Mouse (Mus musculus): Measurements from ENCODE around the gene Gdap2. TPM values are rescaled to one million over a fixed set of nuclear protein-coding genes. Genes with fewer than 3 reads are reported as not detected.

The Gdap2 gene
- 1 to 10 TPM; 5.8 to 5.9 TPM for total RNA-seq (2021)
- long read RNA-seq, experiment 1, transcript Gdap2-201 (14 exons, 3,008 nt): major isoform, 8 of 11 reads
- long read RNA-seq, experiment 1, partial matches to known transcripts: 0 of 11 reads
- long read RNA-seq, experiment 1, other reads (novel, unspliced or antisense): 3 of 11 reads
- long read RNA-seq, experiment 2, transcript Gdap2-201 (14 exons, 3,008 nt): major isoform, 9 of 11 reads
- long read RNA-seq, experiment 2, partial matches to known transcripts: 0 of 11 reads
- long read RNA-seq, experiment 2, other reads (novel, unspliced or antisense): 2 of 11 reads

GRCm38 (mm10) chr3:100162315-100163105 lies at the start of gene Gdap2, which contains the start of gene Wdr3:
Gdap2 (plus strand) TSS chr3:100162381.
Wdr3 (minus strand) TSS chr3:100162407.
- Histone ChIP-seq H3K27ac (peak within 1 kb of the TSS; percentile 92), H3K4me3 (peak within 1 kb of the TSS; percentile 85)
- no peak for TF ChIP-seq CTCF (IDR thresholded peaks at IDR 0.05)
- intact Hi-C loops (cut with DNase I): loop anchor here (10.0 kb wide), 1 partner anchor 522 kb away; the partner anchor contains the start of gene Man1a2
- DNase-seq: peak; percentile 96

GRCm38 (mm10) chr3:100118681-100119080 lies 43.5 kb upstream of the Gdap2 start:
- DNase-seq: no peak
- no peak for TF ChIP-seq CTCF (IDR thresholded peaks at IDR 0.05)
- H3K4me3 ChIP-seq: no peak overlapping the region
- no peak overlapping the region for H3K27ac ChIP-seq
- intact Hi-C loops (cut with DNase I): no loop called here

GRCm38 (mm10) chr3:100121961-100122360 lies 40.2 kb upstream of the Gdap2 start:
- no peak for TF ChIP-seq CTCF (IDR thresholded peaks at IDR 0.05)

GRCm38 (mm10) chr3:100122445-100122844 lies 39.7 kb upstream of the Gdap2 start:
- no peak overlapping the region for H3K4me3 ChIP-seq
- intact Hi-C loops (cut with DNase I): no loop called here
- no peak overlapping the region for H3K27ac ChIP-seq
- no peak for DNase-seq
- no peak for TF ChIP-seq CTCF (IDR thresholded peaks at IDR 0.05)

More at GRCm38 (mm10) chr3:100121961-100122360, 40.2 kb upstream of the Gdap2 start:
- no peak for DNase-seq
- intact Hi-C loops (cut with DNase I): no loop called here
- Histone ChIP-seq H3K4me3 (no peak overlapping the region), H3K27ac (no peak overlapping the region)

GRCm38 (mm10) chr3:100160682-100161445 lies 1.3 kb upstream of the Gdap2 start:
- no peak for TF ChIP-seq CTCF (IDR thresholded peaks at IDR 0.05)
- intact Hi-C loops (cut with DNase I): loop anchor here (10.0 kb wide), 1 partner anchor 524 kb away; the partner anchor contains the start of gene Man1a2
- no peak overlapping the region for H3K27ac ChIP-seq
- DNase-seq: no peak
- H3K4me3 ChIP-seq: peak overlapping the region; percentile 85

GRCm38 (mm10) chr3:100161665-100162314 lies 391 bp upstream of the Gdap2 start:
- H3K27ac ChIP-seq: peak overlapping the region; percentile 92
- H3K4me3 ChIP-seq: peak overlapping the region; percentile 85
- DNase-seq: no peak
- intact Hi-C loops (cut with DNase I): loop anchor here (10.0 kb wide), 1 partner anchor 523 kb away; the partner anchor contains the start of gene Man1a2
- TF ChIP-seq CTCF (IDR thresholded peaks at IDR 0.05): no peak

GRCm38 (mm10) chr3:100163556-100163955 lies 1.4 kb downstream of the Gdap2 start:
- TF ChIP-seq CTCF (IDR thresholded peaks at IDR 0.05): no peak
- Histone ChIP-seq H3K4me3 (peak overlapping the region; percentile 23), H3K27ac (no peak overlapping the region)
- intact Hi-C loops (cut with DNase I): loop anchor here (10.0 kb wide), 1 partner anchor 521 kb away; the partner anchor contains the start of gene Man1a2
- DNase-seq: no peak

- TF ChIP-seq CTCF (IDR thresholded peaks at IDR 0.05): no peak
- no peak overlapping the region for H3K4me3 ChIP-seq
- H3K27ac ChIP-seq: no peak overlapping the region
- no peak for DNase-seq
- intact Hi-C loops (cut with DNase I): loop anchor here (10.0 kb wide), 1 partner anchor 520 kb away; the partner anchor contains the start of gene Man1a2
Observed at GRCm38 (mm10) chr3:100164991-100165390, 2.8 kb downstream of the Gdap2 start.

- intact Hi-C loops (cut with DNase I): no loop called here
- no peak for TF ChIP-seq CTCF (IDR thresholded peaks at IDR 0.05)
- Histone ChIP-seq H3K4me3 (no peak overlapping the region), H3K27ac (no peak overlapping the region)
- DNase-seq: no peak
Observed at GRCm38 (mm10) chr3:100176031-100176430, 13.8 kb downstream of the Gdap2 start.

GRCm38 (mm10) chr3:100180471-100180870 lies 18.3 kb downstream of the Gdap2 start:
- DNase-seq: no peak
- Histone ChIP-seq H3K4me3 (no peak overlapping the region), H3K27ac (no peak overlapping the region)
- no peak for TF ChIP-seq CTCF (IDR thresholded peaks at IDR 0.05)
- intact Hi-C loops (cut with DNase I): loop anchor here (10.0 kb wide), 1 partner anchor 304 kb away; the partner anchor contains the start of gene Tent5c

- no peak overlapping the region for H3K27ac ChIP-seq
- intact Hi-C loops (cut with DNase I): loop anchor here (5.0 to 10.0 kb wide), 2 partner anchors 295 to 378 kb away; partner anchors contain the start of gene Tent5c
- no peak overlapping the region for H3K4me3 ChIP-seq
- TF ChIP-seq CTCF (IDR thresholded peaks at IDR 0.05): peak; percentile 76
- DNase-seq: peak; percentile 33
Observed at GRCm38 (mm10) chr3:100189444-100189843, 27.3 kb downstream of the Gdap2 start.
